Mouse (Mus musculus) MN1 (cell line): ENCODE results near the gene Rmdn3.

Source experiments
- DNase-seq: peaks from one replicate; pipeline ENCODE4 v3.0.0-alpha.2; 2016; ENCODE audit warnings: low spot score

Gene Rmdn3

GRCm38 (mm10) chr2:119167866-119168256 lies 11.0 kb upstream of the Rmdn3 start:
- DNase-seq = no peak

DNA sequence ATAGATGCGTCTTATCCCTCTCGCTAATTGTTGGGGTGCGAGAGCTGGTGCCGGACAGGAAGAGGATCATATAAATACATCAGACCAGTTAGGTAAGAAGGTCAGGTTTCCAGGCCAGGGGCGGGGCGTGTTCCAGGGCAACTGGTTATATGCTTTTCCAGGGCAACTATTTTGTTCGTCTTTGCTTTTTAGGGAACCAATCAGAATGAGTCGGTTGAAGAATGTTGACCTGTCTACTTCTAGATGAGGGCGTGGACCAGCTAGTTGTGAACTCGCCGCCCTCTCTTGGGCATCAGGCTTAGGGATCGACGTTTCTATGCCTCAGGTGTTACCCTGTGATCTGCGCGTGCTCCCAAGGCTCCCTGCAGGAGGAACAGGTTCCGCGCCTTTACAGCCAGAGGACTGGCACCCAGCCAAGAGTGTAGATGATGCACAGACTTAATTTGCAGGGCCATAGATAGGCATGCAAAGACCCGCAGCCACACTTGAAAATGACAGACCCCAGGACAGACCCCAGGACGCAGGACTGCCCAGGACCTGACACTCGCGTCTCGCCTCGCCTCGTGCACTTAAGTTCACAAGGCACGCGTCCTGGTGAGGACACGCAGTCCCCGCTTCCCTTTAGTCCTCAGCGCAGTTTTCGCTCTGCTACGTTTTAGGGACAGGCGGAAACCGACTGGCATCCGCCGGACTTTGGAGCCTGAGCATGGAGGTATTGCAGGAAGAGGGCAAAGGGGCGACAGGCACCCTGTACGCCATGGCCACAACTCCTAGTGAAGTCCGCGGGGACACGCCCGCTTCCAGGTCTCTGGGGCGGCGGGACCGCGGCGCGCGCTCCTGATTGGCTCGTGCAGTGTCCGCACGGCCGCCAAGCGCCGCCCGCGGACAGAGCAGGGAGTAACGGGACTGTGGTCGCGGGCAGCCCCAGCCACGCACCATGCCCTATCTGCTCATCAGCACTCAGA lies 10.3 kb upstream of the Rmdn3 start, which contains the start of gene Gchfr:
Gchfr (plus strand) TSS at position 873 of the 965 bp plus-strand sequence.
- peak; percentile 77 for DNase-seq

GRCm38 (mm10) chr2:119165401-119165800 lies 8.6 kb upstream of the Rmdn3 start:
- DNase-seq = no peak

DNA sequence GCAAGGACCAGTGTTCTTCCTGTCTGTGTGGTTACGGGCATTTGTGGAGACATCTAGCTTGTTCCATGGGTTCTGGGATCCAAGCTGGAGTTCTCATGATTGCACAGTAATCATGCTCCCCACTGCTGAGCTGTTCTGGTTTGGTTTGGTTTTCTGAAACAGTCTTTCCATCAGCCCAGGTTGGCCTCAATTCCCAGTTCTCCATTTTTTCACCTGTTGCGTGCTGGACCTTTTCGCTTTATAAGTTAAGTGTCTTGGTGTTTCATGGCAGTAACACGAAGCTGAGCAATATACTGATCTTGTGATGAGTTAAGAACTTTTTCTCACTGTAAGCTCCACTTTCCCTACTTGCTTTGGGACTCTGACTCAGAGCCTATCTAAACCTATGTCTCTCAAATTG lies 7.2 kb upstream of the Rmdn3 start:
- DNase-seq = no peak

GRCm38 (mm10) chr2:119163135-119163534 lies 6.3 kb upstream of the Rmdn3 start:
- peak; percentile 69 for DNase-seq

DNA sequence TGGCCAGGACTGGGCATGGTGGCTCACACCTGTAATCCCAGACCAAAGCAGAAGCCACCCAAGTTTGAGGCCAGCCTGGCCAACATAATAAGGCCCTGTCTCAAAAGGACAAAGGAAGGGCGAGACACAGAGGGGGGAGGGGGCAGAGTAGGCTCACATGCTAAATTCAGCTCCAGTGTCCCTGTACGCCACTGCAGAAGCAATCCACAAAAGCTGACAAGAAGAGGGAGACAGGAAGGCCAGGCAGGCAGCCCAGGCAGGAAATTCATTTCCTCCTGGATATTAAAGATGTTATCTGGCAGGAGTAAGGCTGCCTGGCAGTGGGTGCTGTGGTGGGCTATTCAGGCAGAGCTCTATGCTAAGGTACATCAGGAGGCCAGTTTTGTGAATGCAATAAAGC lies 4.4 kb upstream of the Rmdn3 start:
- DNase-seq = peak; percentile 19

DNA sequence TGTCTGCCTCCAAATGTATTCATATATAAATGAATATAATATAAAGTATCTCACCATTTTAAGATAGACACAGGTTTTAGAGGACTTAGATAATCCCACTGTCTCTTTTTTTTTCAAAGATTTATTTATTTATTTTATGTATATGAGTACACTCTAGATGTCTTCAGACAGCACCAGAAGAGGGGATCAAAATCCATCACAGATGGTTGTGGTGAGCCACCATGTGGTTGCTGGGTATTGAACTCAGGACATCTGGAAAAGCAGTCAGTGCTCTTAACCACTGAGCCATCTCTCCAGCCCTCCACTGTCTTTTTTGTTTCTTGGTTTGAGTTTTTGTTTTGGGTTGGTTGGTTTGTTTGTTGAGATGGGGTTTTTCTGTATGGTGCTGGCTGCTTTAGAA lies 1.0 kb upstream of the Rmdn3 start:
- no peak for DNase-seq

DNA sequence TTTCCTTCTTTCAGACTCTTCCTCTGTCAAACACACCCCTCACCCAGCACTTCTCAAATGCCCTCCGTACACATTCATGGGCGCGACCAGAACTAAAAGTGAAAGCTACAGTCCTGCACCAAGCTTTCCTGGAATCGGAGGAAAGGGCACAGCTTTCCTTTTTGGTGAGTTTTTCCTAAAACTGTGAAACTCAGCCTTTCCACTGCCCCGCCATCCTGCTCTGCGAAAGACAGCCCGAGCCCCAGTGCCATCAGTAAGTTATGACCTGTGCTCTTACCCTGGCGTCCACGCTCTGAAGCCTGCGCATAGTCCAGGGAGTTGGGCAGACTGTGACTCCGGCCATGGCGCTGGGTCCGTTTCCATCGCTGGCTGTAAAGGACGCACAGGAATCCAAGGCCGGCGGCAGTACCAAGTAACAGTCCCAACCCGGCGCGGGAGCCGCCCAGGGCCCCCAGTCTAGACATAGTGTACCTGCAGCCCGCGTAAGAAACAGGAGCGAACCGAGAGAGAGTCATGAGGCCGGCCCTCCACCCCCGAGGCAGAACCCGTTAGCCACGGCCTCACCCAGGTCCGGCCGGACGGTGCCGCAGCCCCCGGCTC lies 653 bp downstream of the Rmdn3 start:
- peak; percentile 44 for DNase-seq

DNA sequence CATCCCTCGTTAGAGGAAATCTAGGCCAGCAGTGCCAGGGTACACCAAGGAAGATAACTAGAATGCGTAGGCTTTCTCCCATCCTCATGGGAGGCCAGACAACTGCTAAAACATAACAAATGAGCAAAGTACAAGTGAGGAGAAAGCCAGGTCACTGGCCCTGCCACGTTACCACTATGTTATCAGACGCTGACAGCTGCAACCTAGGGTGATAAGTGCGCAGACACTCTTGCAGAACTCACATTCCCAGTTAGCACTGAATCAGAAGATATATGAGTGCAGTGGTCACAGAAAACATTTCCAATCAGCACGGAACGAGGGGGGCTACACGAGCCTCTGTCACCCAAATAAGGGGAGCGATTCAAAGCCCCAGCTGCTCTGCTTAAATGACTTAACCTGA lies 1.4 kb downstream of the Rmdn3 start:
- peak; percentile 14 for DNase-seq

DNA sequence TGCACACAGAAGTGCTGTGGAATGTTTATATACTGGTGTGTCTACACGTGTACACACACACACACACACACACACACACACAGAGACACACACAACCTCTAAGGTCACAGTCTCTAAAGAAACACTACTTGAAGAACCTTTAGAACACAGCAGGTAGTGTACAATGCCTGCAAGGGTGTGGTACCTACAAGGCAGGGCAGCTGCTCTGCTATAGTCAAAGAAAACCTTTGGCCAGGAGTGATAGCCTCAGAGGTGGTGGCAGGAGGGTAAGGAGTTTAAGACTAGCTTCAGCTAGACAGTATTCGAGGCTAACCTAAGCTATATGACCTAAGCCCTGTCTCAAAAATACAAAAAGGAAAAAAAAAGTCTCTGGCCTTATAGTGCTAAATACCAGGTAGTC lies 2.2 kb downstream of the Rmdn3 start:
- DNase-seq = no peak

DNA sequence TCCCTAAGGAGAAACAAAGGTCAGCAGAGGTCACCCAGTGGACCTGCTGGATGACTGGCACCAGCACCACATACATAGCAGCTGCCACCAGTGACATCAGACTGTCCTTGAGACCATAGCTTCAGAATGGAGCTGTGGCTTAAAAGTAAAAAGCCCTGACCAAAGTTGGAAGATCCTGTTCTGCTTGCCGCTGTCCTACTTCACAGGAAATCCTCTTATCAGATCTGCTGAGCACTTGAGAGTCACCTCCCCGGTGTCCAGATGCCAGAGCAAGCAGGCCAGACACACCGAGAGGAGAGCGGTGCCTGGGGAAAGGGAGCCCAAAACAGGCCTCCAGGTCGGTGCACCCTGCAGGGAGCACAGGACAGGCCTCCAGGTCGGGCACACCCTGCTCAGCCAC lies 4.6 kb downstream of the Rmdn3 start:
- DNase-seq = peak; percentile 53

GRCm38 (mm10) chr2:119147775-119148174 lies 9.1 kb downstream of the Rmdn3 start:
- DNase-seq = no peak

DNA sequence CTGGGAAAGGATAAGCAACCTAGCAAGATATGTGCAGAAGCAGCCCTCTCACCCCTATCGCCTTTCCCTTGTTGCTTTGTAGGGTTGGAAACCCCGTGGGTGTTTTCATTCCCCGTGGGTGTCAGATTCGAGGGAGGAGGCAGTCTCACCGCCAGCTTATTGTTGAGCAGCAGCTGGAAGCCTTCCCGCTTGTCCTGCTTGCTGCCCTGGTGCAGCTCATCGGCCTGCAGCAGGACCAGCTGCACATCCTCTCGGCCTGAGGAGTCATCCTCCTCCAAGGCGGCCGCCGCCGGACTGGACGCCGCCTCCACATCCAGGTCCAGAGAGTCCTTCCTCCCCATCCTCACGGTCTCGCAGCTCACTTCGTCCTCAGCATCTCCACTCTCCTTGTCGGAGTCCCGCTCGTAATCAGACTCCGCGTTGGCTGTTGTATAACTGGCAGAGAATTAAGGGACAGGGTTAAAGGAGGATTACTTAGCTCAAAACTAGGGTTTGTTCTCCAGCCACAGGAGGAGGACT lies 9.6 kb downstream of the Rmdn3 start:
- peak; percentile 49 for DNase-seq

DNA sequence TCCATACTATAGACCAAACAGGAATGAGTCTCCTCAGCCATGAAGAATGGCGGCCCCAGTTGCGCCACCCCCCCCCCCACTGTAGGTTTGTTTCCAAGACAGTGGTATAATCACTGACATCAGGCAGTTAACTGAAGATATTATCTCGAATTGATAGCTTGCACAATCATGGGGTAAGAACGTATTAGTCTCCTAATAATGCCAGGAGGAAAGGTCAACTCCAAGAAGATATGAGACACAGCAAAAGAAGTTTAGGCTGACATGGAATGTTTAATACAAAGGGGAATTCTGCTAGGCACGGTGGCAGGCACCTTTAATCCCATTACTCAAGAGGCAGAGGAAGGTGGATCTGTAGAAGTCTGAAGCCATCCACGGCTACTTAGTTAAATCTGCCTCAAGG lies 10.4 kb downstream of the Rmdn3 start:
- no peak for DNase-seq

DNA sequence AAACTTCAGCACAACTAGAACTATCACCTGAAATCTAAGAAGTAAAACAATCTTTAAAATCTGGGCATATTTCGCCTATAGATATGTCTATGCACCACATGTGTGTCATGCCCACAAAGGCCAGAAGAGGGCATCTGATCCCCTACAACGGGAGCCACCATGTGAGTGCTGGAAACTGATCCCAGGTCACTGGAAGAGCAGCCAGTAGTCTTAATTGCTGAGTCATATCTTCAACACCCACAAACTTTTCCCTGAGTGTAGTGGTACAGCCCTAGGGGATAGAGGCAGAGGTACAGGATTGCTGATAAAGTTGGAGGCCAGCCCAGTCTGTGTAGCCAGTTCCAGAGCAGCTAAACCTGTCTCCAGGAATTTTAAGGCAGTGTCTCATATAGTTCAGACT lies 11.6 kb downstream of the Rmdn3 start:
- DNase-seq = peak; percentile 9

GRCm38 (mm10) chr2:119136346-119136898 lies 20.4 kb downstream of the Rmdn3 start:
- no peak for DNase-seq

GRCm38 (mm10) chr2:119113121-119113925 lies 43.5 kb downstream of the Rmdn3 start:
- DNase-seq = no peak

DNA sequence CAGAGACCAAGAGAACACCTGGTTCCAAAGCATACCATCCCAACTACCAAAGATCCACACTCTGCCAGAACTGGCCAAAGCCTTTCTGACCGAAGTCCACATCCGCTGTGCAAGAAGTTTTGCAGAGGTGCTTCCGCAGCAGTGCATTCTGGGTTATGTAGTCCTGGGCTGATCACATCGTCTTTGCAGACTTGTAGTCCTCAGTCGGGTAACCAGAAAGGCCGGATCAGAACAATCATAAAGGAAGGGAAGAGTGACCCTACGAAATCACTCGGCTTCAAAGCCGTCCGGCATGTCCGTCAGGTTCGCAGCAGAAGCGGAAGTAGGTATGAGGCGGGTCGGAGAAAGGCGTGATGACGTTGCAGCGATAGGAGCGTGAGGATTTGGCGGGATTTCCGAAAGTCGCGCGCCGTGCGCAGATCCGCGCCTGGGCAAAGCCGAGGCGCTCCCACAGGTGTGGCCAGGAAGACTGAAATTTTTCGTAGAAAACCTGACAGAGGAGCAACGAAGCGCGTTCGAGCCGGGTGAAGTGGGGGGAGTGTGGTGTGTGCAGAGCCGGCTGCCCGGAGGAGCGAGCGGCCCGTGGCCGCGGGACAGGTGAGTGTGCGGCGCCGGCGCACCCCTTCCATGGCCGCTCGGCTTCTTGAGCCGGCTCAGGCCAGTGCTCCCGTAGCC lies 44.3 kb downstream of the Rmdn3 start, which contains the start of gene Rad51:
Rad51 (plus strand) TSS at position 356 of the 675 bp plus-strand sequence.
- peak; percentile 85 for DNase-seq

GRCm38 (mm10) chr2:119111060-119111459 lies 45.8 kb downstream of the Rmdn3 start:
- no peak for DNase-seq

DNA sequence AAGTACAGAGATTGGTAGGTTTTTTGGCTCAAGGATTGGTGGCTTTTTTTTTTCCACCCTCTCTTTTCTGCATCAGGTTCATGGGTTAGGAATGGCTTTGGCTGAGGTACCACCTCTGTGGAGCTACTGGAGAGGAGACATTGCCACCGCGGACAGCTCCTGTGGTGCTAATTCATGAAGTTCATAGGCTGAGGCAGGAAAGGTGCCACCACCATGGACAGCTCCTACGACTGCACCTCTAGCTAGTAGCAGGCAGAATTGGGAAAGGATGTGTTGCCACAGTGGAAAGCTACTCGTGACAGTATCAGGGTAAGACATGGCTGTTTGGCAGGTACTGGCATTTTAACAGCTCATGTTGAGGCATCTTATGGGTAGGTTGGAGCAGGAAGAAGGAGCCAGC lies 48.3 kb downstream of the Rmdn3 start:
- no peak for DNase-seq

- DNase-seq = no peak
Observed at GRCm38 (mm10) chr2:119106583-119106982, 50.3 kb downstream of the Rmdn3 start.
